Mouse (Mus musculus) neural tube, embryonic 11.5 days (tissue): ENCODE measurements around the gene Mpp3. TPM values are rescaled to one million over a fixed set of nuclear protein-coding genes. Genes with fewer than 3 reads are reported as not detected.

ENCODE experiments used
- ATAC-seq: fragments of 200-750 bp; cut with Nextera tagmentation; 2 replicates; pipeline ENCODE4 v1.8.0; 2017; ENCODE audit warnings: moderate number of reproducible peaks, mild to moderate bottlenecking, moderate TSS enrichment, moderate library complexity; ENCODE audit not compliant: insufficient read depth, low FRiP score, low TSS enrichment
- DNase-seq: peaks from one replicate; pipeline ENCODE4 v3.0.0-alpha.2; 2015; ENCODE audit warnings: low spot score
- H3K27ac ChIP-seq: fragments of 300-500 bp; sonication (generic); 2 replicates; pipeline ENCODE4 v1.5.1; 2014; ENCODE audit warnings: low read depth, mild to moderate bottlenecking, low read length
- H3K27me3 ChIP-seq: fragments of 300-500 bp; sonication (generic); 2 replicates; pipeline ENCODE4 v1.6.1; 2014; ENCODE audit warnings: mild to moderate bottlenecking, low read length, mixed read lengths; ENCODE audit not compliant: control insufficient read depth, insufficient read depth
- H3K36me3 ChIP-seq: fragments of 300-500 bp; sonication (generic); 2 replicates; pipeline ENCODE4 v1.6.1; 2014; ENCODE audit warnings: mild to moderate bottlenecking, low read length, moderate library complexity, mixed read lengths; ENCODE audit not compliant: control insufficient read depth, insufficient read depth
- H3K4me1 ChIP-seq: fragments of 300-500 bp; sonication (generic); 2 replicates; pipeline ENCODE4 v1.6.1; 2014; ENCODE audit warnings: low read length, mixed read lengths; ENCODE audit not compliant: control insufficient read depth, insufficient read depth
- H3K4me2 ChIP-seq: fragments of 300-500 bp; sonication (generic); 2 replicates; pipeline ENCODE4 v1.6.1; 2014; ENCODE audit warnings: low read depth, mild to moderate bottlenecking, moderate library complexity
- H3K4me3 ChIP-seq: fragments of 300-500 bp; sonication (generic); 2 replicates; pipeline ENCODE4 v1.5.1; 2014; ENCODE audit warnings: low read depth, low read length
- H3K9ac ChIP-seq: fragments of 300-500 bp; sonication (generic); 2 replicates; pipeline ENCODE4 v1.6.1; 2014; ENCODE audit warnings: mild to moderate bottlenecking, low read length
- H3K9me3 ChIP-seq: fragments of 300-500 bp; sonication (generic); 2 replicates; pipeline ENCODE4 v1.6.1; 2016; ENCODE audit warnings: low read length; ENCODE audit not compliant: control insufficient read depth
- WGBS: fragments of 180-500 bp; shearing (Covaris S2); extraction: QIAGEN DNeasy Blood & Tissue Kit; methylation state at CpG from one replicate; pipeline ENCODE4 v1.1.7; 2014; 5-methylcytosine and 5-hydroxymethylcytosine counted together
- polyA plus RNA-seq: library from polyadenylated mRNA; unstranded; fragments of >200 nt; fragmentation: Nextera tagmentation; extraction: Ambion mirVana; gene quantifications from 2 replicates; pipeline ENCODE4 v1.2.1, GENCODE M21; 2014

Mpp3 gene
- polyA plus RNA-seq, 1 experiment from 2014 or later, result 35.1 TPM

- H3K9me3 ChIP-seq, result no peaks in the 10 kb centered on the region
- 2% methylated on average over 69 of the region's 71 CpGs for WGBS
- H3K36me3 ChIP-seq, result no peaks in the 10 kb centered on the region
- ATAC-seq (peak; percentile 61), DNase-seq (peak; percentile 91)
- peak within 1 kb of the TSS; percentile 99 for H3K4me2 ChIP-seq
- H3K4me3 ChIP-seq, result peak within 1 kb of the TSS; percentile 54
- H3K4me1 ChIP-seq, result peaks cover 9% of the 10 kb centered on the region; the same call in 1 of the 2 replicates
- peak within 1 kb of the TSS; percentile 68 for H3K9ac ChIP-seq
- no peak within 1 kb of the TSS for H3K27ac ChIP-seq
- H3K27me3 ChIP-seq, result 0 out of 2 replicates have a peak, but pooled peaks cover 2% of the 10 kb centered on the region
These were observed 43.9 kb downstream of the Mpp3 start, which contains the start of gene Cfap97d1 for GRCm38 (mm10) chr11:101984054-101985025. Cfap97d1 (plus strand) TSS chr11:101984279.

- Histone ChIP-seq H3K9me3 (no peaks in the 10 kb centered on the region), H3K36me3 (no peaks in the 10 kb centered on the region), H3K27me3 (0 out of 2 replicates have a peak, but pooled peaks cover 2% of the 10 kb centered on the region), H3K4me1 (peaks cover 9% of the 10 kb centered on the region; the same call in 1 of the 2 replicates), H3K9ac (no peak overlapping the region), H3K4me3 (no peak overlapping the region), H3K4me2 (peak overlapping the region; percentile 19; the same call in 1 of the 2 replicates), H3K27ac (no peak overlapping the region)
- 73% methylated on average over 10 of the region's 10 CpGs for WGBS
- ATAC-seq (no peak), DNase-seq (no peak)
These were observed 44.8 kb downstream of the Mpp3 start for GRCm38 (mm10) chr11:101983431-101983921.

DNA sequence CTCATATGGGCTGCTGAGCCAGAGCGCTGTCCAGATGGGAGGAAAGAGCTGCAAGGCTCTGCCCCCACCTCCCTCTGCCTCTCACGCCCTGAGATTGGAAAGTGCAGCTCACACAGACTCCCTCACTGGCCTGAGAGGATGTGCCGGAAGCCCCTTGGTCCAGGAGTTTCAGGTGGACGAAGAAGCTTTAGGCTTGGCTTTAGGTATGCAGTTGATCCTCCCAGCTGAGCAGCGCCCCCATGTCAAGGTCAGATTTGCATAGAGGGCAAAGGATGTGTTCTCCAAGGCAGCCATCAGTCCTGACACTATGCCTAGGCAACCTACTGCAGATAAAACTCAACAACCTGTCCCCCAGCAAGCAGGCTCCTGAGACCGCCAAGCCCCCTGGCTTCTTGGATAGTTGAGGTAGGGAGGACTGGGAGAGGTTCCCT lies 45.3 kb downstream of the Mpp3 start:
- H3K4me2 ChIP-seq, result no peak overlapping the region

DNA sequence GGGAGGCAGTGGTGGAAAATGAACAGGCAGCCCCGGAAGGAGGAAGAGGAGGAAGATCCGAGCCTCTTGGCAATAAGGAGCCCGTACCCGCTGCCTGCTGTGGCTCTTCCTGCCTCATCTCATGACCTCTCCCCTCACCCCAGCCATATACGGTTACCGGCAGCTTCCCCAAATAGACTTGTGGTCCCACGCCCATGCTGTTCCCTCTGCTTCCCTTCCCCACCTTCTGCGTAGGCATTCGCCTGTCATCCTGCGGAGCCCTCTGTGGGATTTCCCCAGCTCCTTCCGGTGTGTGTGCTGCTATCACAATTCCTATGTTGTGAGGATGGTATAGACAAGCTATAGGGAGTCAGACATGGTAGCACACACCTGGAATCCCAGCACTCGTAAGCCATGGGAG lies 46.4 kb downstream of the Mpp3 start:
- no peak overlapping the region for H3K27ac ChIP-seq
- no peak for ATAC-seq
- no peak overlapping the region for H3K9ac ChIP-seq

More for the DNA sequence above, 45.3 kb downstream of the Mpp3 start:
- Histone ChIP-seq H3K4me1 (peaks cover 9% of the 10 kb centered on the region; the same call in 1 of the 2 replicates), H3K9me3 (no peaks in the 10 kb centered on the region), H3K4me3 (no peak overlapping the region), H3K9ac (no peak overlapping the region), H3K27ac (no peak overlapping the region), H3K27me3 (0 out of 2 replicates have a peak, but pooled peaks cover 2% of the 10 kb centered on the region), H3K36me3 (no peaks in the 10 kb centered on the region)
- ATAC-seq (no peak), DNase-seq (no peak)
- 62% methylated on average over 6 of the region's 6 CpGs for WGBS

GRCm38 (mm10) chr11:101980603-101981157 lies 47.6 kb downstream of the Mpp3 start:
- H3K27me3 ChIP-seq, result 0 out of 2 replicates have a peak, but pooled peaks cover 2% of the 10 kb centered on the region
- ATAC-seq, result no peak
- no peak for DNase-seq

More for the DNA sequence above, 46.4 kb downstream of the Mpp3 start:
- H3K36me3 ChIP-seq, result no peaks in the 10 kb centered on the region
- 80% methylated on average over 12 of the region's 12 CpGs for WGBS
- no peaks in the 10 kb centered on the region for H3K9me3 ChIP-seq
- no peak overlapping the region for H3K4me3 ChIP-seq
- no peak for DNase-seq
- H3K4me2 ChIP-seq, result no peak overlapping the region
- H3K4me1 ChIP-seq, result peaks cover 9% of the 10 kb centered on the region; the same call in 1 of the 2 replicates
- H3K27me3 ChIP-seq, result 0 out of 2 replicates have a peak, but pooled peaks cover 2% of the 10 kb centered on the region

DNA sequence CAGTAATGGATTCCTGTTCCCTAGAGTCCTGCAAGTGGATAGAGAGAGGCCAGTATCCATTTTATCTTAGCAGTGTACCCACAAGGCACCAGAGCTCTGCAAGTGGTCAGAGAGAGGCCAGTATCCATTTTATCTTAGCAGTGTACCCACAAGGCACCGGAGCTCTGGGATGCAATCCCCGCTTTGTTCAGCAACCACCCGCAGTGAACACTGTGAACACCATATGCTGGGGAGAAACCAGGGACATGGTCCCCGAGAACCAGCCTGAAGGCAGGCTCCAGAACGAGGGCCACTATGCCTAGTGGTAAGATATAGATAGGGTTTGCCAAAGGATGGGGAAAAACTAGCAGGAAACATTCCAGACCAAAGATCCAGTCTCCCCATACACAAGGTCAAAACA lies 49.1 kb downstream of the Mpp3 start:
- Histone ChIP-seq H3K4me1 (no peaks in the 10 kb centered on the region), H3K4me3 (no peak overlapping the region), H3K27me3 (no peaks in the 10 kb centered on the region), H3K9me3 (no peaks in the 10 kb centered on the region), H3K27ac (no peak overlapping the region), H3K9ac (no peak overlapping the region), H3K4me2 (no peak overlapping the region), H3K36me3 (no peaks in the 10 kb centered on the region)
- ATAC-seq, result no peak
- DNase-seq, result no peak
- WGBS, result 87% methylated on average over 5 of the region's 5 CpGs

More at GRCm38 (mm10) chr11:101980603-101981157, 47.6 kb downstream of the Mpp3 start:
- Histone ChIP-seq H3K4me2 (no peak overlapping the region), H3K4me1 (peaks cover 9% of the 10 kb centered on the region; the same call in 1 of the 2 replicates), H3K27ac (no peak overlapping the region), H3K9ac (no peak overlapping the region), H3K36me3 (no peaks in the 10 kb centered on the region), H3K9me3 (no peaks in the 10 kb centered on the region), H3K4me3 (no peak overlapping the region)
- WGBS, result 82% methylated on average over 9 of the region's 9 CpGs

GRCm38 (mm10) chr11:101976949-101977348 lies 51.3 kb downstream of the Mpp3 start:
- Histone ChIP-seq H3K27ac (no peak overlapping the region), H3K4me1 (no peaks in the 10 kb centered on the region), H3K4me3 (no peak overlapping the region), H3K9me3 (no peaks in the 10 kb centered on the region), H3K4me2 (no peak overlapping the region), H3K27me3 (no peaks in the 10 kb centered on the region), H3K9ac (no peak overlapping the region), H3K36me3 (no peaks in the 10 kb centered on the region)
- 95% methylated on average over 7 of the region's 7 CpGs for WGBS
- no peak for DNase-seq
- no peak for ATAC-seq

DNA sequence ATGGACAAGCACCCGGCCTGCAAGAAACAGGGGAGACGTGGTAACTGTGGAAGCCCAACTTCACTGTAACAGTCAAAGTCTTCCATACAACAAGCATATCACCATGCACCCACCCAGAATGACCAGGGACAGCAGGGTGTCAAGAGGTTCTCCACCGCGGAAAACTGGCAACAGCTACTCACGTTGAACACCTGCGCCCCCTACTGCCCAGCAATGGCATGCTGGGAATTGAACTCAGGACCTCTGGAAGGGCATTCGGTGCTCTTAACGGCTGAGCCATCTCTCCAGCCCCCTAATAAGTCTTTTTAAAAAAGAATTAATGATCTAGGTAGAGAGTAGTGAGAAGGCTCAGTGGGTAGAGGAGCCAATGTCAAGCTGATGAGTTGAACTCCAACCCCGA lies 53.3 kb downstream of the Mpp3 start:
- DNase-seq, result no peak
- Histone ChIP-seq H3K9me3 (no peaks in the 10 kb centered on the region), H3K4me3 (no peak overlapping the region), H3K4me1 (no peaks in the 10 kb centered on the region), H3K27ac (no peak overlapping the region), H3K9ac (no peak overlapping the region), H3K36me3 (no peaks in the 10 kb centered on the region), H3K27me3 (no peaks in the 10 kb centered on the region), H3K4me2 (no peak overlapping the region)
- 56% methylated on average over 9 of the region's 9 CpGs for WGBS
- ATAC-seq, result no peak
